Mouse (Mus musculus): Measurements from ENCODE around the gene Arf3.
"Not testable (repeated sequence)": the region's sequence is repeated elsewhere in the genome, so short reads cannot be mapped to it uniquely, and the experiment has no call there.

The Arf3 gene

GRCm38 (mm10) chr15:98762670-98763529 is at the start of gene Arf3:
Arf3 (minus strand) TSS chr15:98763214.
- peak; percentile 96 to 97 for DNase-seq (ENCODE audit: low spot score in 2 of 2)

GRCm38 (mm10) chr15:98810212-98810611 is 47.2 kb upstream of the Arf3 start:
- DNase-seq (ENCODE audit: low spot score in 2 of 2): not testable (repeated sequence)

GRCm38 (mm10) chr15:98809390-98809789 is 46.4 kb upstream of the Arf3 start, which contains the start of gene Ddn:
Ddn (minus strand) TSS chr15:98809490.
- DNase-seq (ENCODE audit: low spot score in 2 of 2): no peak

GRCm38 (mm10) chr15:98808651-98809134 is 45.7 kb upstream of the Arf3 start:
- DNase-seq (ENCODE audit: low spot score in 2 of 2): no peak

GRCm38 (mm10) chr15:98807895-98808650 is 45.1 kb upstream of the Arf3 start:
- no peak for DNase-seq (ENCODE audit: low spot score in 2 of 2)

DNA sequence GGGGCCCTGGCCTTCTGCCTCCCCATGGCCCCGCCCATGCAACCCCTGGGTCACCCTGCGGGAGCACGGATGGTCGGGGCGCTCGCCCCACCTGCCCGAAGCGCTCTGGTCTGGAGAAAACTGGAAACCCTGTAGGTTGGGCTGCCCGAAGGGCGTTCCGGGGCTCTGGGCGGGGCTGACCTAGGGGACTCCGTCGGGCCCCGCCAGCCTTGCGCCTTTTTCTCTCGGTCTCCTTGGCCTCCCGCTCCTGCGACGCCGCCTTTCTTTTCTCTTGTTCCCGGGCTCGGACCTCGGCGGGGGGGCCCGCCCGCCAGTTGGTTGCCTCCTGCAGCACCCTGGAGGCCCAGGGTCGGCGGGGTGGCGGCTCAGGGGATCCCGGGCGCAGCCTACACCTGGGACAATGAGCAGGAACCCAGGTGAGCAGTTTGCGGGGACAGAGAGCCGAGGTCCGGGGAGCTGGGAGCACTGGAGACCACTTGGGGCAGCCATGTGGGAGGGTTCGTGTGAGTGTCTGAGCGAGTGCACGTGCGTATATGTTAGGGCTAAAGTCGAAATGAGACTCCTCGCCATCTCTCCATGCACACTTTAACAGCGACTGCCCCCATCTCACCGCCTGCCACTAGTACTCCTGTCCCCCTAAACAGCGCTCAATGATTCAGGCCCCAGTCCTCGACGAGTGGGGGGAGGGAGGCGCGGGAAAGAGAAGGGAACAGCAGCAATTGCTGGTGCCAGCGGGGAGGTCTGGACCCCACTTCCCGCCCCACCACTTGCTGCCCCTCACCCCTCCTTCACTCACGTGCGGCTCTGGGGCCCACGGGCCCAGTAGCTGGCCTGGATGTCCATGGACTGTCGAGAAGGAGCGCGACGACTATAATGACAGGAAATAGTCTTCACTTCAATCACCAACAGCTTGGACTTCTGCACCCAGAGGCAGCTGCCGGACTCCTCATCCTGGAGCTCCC is 44.1 kb upstream of the Arf3 start:
- no peak for DNase-seq (ENCODE audit: low spot score in 2 of 2)

DNA sequence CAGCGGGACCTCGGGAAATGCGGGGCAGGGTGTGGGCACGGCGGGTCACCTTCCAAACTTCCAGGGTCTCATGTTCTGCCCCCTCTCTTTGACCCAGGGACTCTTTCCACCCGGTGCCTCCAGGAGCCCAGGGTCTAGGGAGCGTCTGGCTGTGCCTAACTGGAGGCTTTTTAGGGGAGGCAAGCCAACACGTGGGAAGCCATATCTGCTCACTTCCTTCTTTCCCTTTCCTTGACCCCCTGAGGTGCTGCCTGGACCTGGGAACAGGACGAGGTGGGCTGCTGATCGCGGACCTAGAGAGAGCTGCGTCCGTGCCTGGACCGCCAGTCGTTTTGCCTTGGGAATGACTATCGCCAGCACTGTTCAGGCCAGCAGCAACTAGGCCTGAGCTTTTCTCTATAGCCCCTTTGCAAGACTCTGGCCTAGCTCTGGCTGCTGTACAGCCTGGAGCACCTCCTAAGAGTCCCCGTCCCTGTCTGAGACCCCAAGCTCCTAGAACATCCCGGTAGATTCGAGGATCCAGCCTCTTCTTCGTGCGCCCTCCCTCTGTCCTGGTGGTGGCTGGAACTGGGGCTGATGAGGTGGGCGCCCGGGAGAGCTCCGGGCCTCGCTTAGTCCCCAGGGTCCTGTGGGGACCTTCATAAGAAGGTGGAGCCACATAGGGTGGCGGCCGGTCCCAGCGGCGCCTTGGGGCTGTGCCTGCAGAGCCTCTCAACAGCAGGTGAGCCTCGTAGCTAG is 43.2 kb upstream of the Arf3 start:
- no peak for DNase-seq (ENCODE audit: low spot score in 2 of 2)

DNA sequence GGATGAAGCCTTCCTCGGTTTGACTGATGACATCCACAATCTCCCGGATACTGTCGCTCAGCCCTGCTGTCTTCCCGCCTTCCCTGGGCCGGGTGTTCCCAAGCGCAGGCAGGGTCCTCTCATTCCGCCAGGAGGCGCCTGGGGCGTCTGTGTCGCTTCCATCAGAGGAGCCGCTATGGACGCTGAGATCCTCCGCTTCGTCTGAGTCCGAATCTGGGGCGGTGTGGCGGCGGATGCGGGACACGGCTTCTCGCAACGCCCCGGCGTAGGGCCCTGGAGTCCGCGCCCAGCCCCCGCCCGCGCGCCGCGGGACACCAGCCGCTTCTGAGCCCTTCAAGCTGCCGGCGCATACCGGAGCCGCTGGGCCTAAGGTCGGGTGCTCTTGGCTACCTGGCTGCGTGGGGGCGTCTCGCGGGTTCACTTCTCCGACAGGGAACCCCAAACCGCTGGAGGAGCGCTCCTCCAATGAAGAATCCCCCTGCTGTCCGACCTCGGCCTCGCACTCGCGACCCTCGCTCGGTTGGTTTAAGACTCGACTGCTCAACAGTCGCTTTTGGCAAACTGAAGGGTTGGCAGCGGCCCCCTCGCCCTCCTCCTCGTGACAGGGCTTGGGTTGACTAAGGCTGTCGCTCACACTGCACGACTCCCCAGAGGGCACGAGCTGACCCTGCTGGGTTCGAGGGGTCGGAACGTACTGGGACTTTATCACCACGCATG is 42.5 kb upstream of the Arf3 start:
- peak in 1 of 2 experiments; percentile 39 for DNase-seq (ENCODE audit: low spot score in 2 of 2)

- DNase-seq (ENCODE audit: low spot score in 2 of 2): peak; percentile 46 to 59
Observed at GRCm38 (mm10) chr15:98804054-98804453, 41.0 kb upstream of the Arf3 start.

- no peak for DNase-seq (ENCODE audit: low spot score in 2 of 2)
Observed at GRCm38 (mm10) chr15:98802926-98803325, 39.9 kb upstream of the Arf3 start.

- peak; percentile 37 to 45 for DNase-seq (ENCODE audit: low spot score in 2 of 2)
Observed at GRCm38 (mm10) chr15:98799396-98799795, 36.4 kb upstream of the Arf3 start.

- no peak for DNase-seq (ENCODE audit: low spot score in 2 of 2)
Observed at GRCm38 (mm10) chr15:98798903-98799302, 35.9 kb upstream of the Arf3 start.

DNA sequence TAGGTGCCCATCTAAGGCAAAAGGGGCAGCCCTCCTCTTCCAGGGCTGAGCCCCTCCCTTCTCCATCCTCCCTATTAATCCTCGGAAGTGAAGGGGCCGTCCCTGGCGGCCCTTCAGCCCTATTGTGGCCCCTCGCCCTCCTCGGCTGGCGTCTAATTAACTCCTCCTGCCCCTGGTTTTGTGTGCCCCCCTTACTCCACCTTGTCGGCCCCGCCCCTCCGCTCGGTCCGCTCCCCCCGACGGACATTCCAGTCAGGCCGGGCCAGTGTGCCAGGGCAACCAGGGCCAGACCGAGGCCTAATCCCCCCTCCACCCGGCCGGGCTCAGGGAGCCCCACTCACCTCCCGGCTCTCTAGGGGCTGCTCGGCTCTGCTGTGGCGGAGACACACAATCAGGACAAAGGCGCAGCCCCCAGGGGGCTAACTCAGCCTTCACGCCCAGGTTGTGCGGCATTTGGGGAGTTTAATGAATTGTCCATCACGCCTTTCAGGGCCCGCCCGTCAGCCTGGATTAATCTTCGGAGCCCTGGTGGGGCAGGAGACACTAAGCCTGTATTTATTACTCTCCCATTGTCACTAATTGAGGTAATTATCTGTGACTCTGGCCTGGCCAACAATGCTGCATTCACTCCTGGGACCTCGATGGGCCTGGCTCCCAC is 35.0 kb upstream of the Arf3 start:
- DNase-seq (ENCODE audit: low spot score in 2 of 2): no peak

DNA sequence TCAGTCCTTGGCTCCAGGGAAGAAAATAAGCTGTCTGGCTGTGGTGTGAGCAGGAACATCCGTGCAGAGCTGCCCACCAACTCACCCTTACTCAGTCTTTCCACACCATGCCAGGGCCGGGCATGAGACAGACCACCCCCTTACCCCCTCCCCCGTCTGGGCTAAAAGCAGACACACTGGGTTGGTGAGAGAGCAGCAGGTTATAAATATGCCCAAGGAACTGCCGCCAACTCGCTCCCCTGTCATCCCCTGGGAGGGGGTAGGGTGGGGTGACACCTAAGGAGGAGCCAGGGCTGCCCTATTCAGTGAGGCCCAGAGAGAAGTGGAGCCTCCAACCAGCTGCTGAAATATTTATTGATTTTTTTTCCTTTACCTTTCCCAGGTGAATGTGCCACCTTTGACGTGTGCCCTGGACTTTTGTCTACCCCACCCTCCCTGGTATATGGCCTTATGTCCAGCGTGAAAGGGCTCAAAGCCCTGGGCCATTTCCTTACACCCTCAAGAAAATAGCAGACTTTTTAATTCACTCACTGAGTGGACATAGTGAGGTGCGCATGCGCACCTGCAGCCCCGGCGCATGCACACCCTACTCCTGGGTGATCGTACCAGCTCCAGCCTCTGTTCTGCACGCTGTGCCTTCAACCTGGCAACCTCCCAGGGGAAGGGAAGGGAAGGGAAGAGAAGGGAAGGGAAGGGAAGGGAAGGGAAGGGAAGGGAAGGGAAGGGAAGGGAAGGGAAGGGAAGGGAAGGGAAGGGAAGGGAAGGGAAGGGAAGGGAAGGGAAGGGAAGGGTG is 34.0 kb upstream of the Arf3 start:
- DNase-seq (ENCODE audit: low spot score in 2 of 2): no peak

- no peak for DNase-seq (ENCODE audit: low spot score in 2 of 2)
Observed at GRCm38 (mm10) chr15:98793141-98793698, 30.2 kb upstream of the Arf3 start.

- DNase-seq (ENCODE audit: low spot score in 2 of 2): no peak
Observed at GRCm38 (mm10) chr15:98792233-98793020, 29.4 kb upstream of the Arf3 start.

DNA sequence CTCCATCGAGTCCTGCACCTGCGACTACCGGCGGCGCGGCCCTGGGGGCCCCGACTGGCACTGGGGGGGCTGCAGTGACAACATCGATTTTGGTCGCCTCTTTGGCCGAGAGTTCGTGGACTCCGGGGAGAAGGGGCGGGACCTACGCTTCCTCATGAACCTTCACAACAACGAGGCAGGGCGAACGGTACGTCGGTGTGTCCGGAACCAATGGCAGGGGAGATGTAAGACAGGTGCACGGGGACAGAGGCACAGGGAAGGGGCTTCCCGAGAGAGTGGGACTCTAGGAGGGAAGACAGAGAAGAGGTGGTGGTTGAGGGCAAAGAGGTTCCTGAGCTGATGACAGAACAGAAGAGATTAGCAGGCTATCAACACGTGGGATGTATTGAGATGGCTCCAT is 28.8 kb upstream of the Arf3 start:
- no peak for DNase-seq (ENCODE audit: low spot score in 2 of 2)

DNA sequence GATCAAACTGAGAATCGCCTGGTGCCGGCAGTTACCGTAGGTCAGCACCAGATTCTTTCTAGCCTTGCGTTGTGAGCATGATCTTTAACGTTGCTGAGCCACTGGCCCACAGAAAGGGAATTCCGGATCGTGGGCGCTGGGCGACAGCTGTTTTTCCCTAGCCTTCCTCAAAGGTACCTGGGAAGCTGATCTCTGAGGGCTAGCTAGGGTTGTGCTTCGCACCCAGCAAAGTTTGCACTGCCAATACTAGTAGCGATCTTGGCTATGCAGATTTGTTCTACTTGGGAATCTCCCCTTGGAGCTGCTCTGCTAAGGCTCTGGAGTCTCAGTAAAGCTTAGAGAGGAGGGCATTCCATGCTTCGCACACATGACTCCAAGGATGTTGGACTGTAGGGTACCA is 28.2 kb upstream of the Arf3 start:
- no peak for DNase-seq (ENCODE audit: low spot score in 2 of 2)
